Mouse (Mus musculus) brain, embryonic 14.5 days (tissue): ENCODE data around the gene Shld2. TPM values are rescaled to one million over a fixed set of nuclear protein-coding genes. Genes with fewer than 3 reads are reported as not detected.

ENCODE experiments used
- DNase-seq: peaks from one replicate; pipeline ENCODE4 v3.0.0-alpha.2; 2011; ENCODE audit warnings: low read depth
- CTCF ChIP-seq: fragments of 200-500 bp; IDR thresholded peaks from 2 replicates; pipeline ENCODE4 v1.5.1; 2012; ENCODE audit warnings: inconsistent platforms, mild to moderate bottlenecking, moderate library complexity, borderline replicate concordance; ENCODE audit not compliant: insufficient read depth, insufficient read length; ENCODE audit errors: extremely low read depth
- POLR2A ChIP-seq: fragments of 200-500 bp; IDR thresholded peaks from 2 replicates; pipeline ENCODE4 v1.6.1; 2012; ENCODE audit warnings: mild to moderate bottlenecking, inconsistent platforms, borderline replicate concordance; ENCODE audit not compliant: poor library complexity, insufficient read depth, insufficient read length, severe bottlenecking; ENCODE audit errors: extremely low read depth
- polyA plus RNA-seq: library from polyadenylated mRNA; depleted of rRNA; stranded (reverse); fragments of >200 nt; gene quantifications from 2 replicates; pipeline ENCODE4 v1.2.3, GENCODE M21; 2012

Shld2 gene
- polyA plus RNA-seq, 1 experiment: 4.2 TPM

- no peak for DNase-seq
- TF ChIP-seq POLR2A (no peak), CTCF (no peak)
Observed at GRCm38 (mm10) chr14:34223362-34223898, 86.9 kb downstream of the Shld2 start.

GRCm38 (mm10) chr14:34221416-34222077, 88.7 kb downstream of the Shld2 start:
- no peak for DNase-seq
- TF ChIP-seq POLR2A: no peak
- TF ChIP-seq CTCF: no peak

GRCm38 (mm10) chr14:34220426-34220825, 89.9 kb downstream of the Shld2 start:
- TF ChIP-seq POLR2A (no peak), CTCF (no peak)
- no peak for DNase-seq

- DNase-seq: no peak
- TF ChIP-seq CTCF: no peak
- TF ChIP-seq POLR2A: no peak
Observed at GRCm38 (mm10) chr14:34219786-34220198, 90.5 kb downstream of the Shld2 start.

GRCm38 (mm10) chr14:34219295-34219694, 91.0 kb downstream of the Shld2 start, which contains the start of gene Syt15:
Gene Syt15, plus strand, starts transcription at chr14:34219595.
- no peak for TF ChIP-seq POLR2A
- TF ChIP-seq CTCF: no peak
- DNase-seq: no peak

- TF ChIP-seq POLR2A (no peak), CTCF (no peak)
- peak; percentile 66 for DNase-seq
Observed at GRCm38 (mm10) chr14:34215451-34216127, 94.7 kb downstream of the Shld2 start.

- TF ChIP-seq CTCF: no peak
- no peak for TF ChIP-seq POLR2A
- no peak for DNase-seq
Observed at GRCm38 (mm10) chr14:34209942-34210341, 100.4 kb downstream of the Shld2 start.

GRCm38 (mm10) chr14:34209080-34209479, 101.2 kb downstream of the Shld2 start:
- no peak for DNase-seq
- TF ChIP-seq POLR2A (no peak), CTCF (no peak)

GRCm38 (mm10) chr14:34208651-34209050, 101.6 kb downstream of the Shld2 start:
- peak; percentile 41 for DNase-seq
- TF ChIP-seq POLR2A: no peak
- peak; percentile 46; the same call in 1 of the 2 replicates for TF ChIP-seq CTCF

- DNase-seq: no peak
- TF ChIP-seq CTCF (no peak), POLR2A (no peak)
Observed at GRCm38 (mm10) chr14:34207996-34208395, 102.3 kb downstream of the Shld2 start.

- TF ChIP-seq POLR2A (no peak), CTCF (peak; percentile 10; the same call in 1 of the 2 replicates)
- DNase-seq: peak; percentile 62
Observed at GRCm38 (mm10) chr14:34201231-34202035, 108.9 kb downstream of the Shld2 start, which contains the start of gene Gprin2. Gene Gprin2, minus strand, starts transcription at chr14:34201653.

GRCm38 (mm10) chr14:34200738-34201230, 109.5 kb downstream of the Shld2 start:
- DNase-seq: peak; percentile 73
- no peak for TF ChIP-seq CTCF
- TF ChIP-seq POLR2A: no peak; the same call in 1 of the 2 replicates
